Mouse (Mus musculus) MEL (cell line): ENCODE results near the gene Adam12.

Source experiments
- CTCF ChIP-seq, 3 experiments: IDR thresholded peaks in 2 of 3; conservative IDR thresholded peaks in 1 of 3; 2 replicates each; pipeline ENCODE4 v1.5.1; 2011 to 2012; ENCODE audit warnings: low read length in 3 of 3, low read depth in 2 of 3, mild to moderate bottlenecking in 2 of 3, improper control_type of control experiment in 1 of 3, inconsistent platforms in 1 of 3, mixed read lengths in 1 of 3, moderate library complexity in 1 of 3; ENCODE audit not compliant: control insufficient read depth in 1 of 3, insufficient read depth in 1 of 3, poor library complexity in 1 of 3, severe bottlenecking in 1 of 3
- E2F4 ChIP-seq: IDR thresholded peaks from 2 replicates; pipeline ENCODE4 v1.6.1; 2011; ENCODE audit warnings: low read depth, low read length, improper control_type of control experiment, borderline replicate concordance
- GABPA ChIP-seq: IDR thresholded peaks from 2 replicates; pipeline ENCODE4 v1.6.1; 2012; ENCODE audit warnings: low read depth, mild to moderate bottlenecking, inconsistent platforms, low read length, improper control_type of control experiment, moderate library complexity
- NRF1 ChIP-seq: IDR thresholded peaks from 2 replicates; pipeline ENCODE4 v1.6.1; 2014; ENCODE audit warnings: low read depth, mild to moderate bottlenecking, inconsistent platforms, low read length, improper control_type of control experiment, moderate library complexity; ENCODE audit not compliant: poor library complexity, insufficient read depth, severe bottlenecking
- POLR2A ChIP-seq, 2 experiments: IDR thresholded peaks; 2 replicates each; pipeline ENCODE4 v1.6.1; 2011 to 2012; ENCODE audit warnings: low read length in 2 of 2, mild to moderate bottlenecking in 2 of 2, control low read depth in 1 of 2, improper control_type of control experiment in 1 of 2, low read depth in 1 of 2, moderate library complexity in 1 of 2; ENCODE audit not compliant: control insufficient read depth in 1 of 2, insufficient read depth in 1 of 2, poor library complexity in 1 of 2
- POLR2AphosphoS2 ChIP-seq: IDR thresholded peaks from 2 replicates; pipeline ENCODE4 v1.6.1; 2011; ENCODE audit warnings: low read length, improper control_type of control experiment
- TCF12 ChIP-seq: IDR thresholded peaks from 2 replicates; pipeline ENCODE4 v1.6.1; 2014; ENCODE audit warnings: low read depth, mild to moderate bottlenecking, inconsistent platforms, low read length, improper control_type of control experiment, moderate library complexity
- USF1 ChIP-seq: IDR thresholded peaks from 2 replicates; pipeline ENCODE4 v1.6.1; 2014; ENCODE audit warnings: low read depth, mild to moderate bottlenecking, inconsistent platforms, low read length, improper control_type of control experiment, moderate library complexity

DNA sequence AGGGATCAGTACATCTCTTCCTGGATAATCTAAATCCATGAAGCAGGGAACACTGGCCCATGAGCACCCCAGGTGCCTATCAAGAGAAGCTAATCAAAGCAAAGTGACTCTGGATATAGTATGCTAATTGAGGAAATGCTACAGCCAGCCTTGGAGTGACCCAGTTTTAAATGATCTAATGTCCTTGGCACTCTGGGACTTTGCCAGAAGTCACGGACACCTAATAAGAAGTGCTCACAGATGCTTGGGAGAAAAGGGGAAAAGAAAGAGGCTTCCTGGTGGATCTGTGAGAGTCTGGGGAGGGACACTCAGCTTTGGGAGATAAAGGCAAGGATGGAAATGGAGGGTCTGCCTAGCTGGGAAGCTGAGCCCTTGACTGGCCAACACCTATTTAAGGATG is 181.6 kb downstream of the Adam12 start:
- no peak for TF ChIP-seq TCF12
- TF ChIP-seq NRF1: no peak
- no peak for TF ChIP-seq CTCF (IDR thresholded peaks at IDR 0.05 in 2 of 3, conservative IDR thresholded peaks at IDR 0.05 in 1 of 3; ENCODE audit: control insufficient read depth in 1 of 3, insufficient read depth in 1 of 3, low read depth in 2 of 3, low read length in 3 of 3, poor library complexity in 1 of 3, severe bottlenecking in 1 of 3)
- no peak for TF ChIP-seq E2F4
- no peak for TF ChIP-seq POLR2A (IDR thresholded peaks at IDR 0.05; ENCODE audit: control insufficient read depth in 1 of 2, insufficient read depth in 1 of 2, low read depth in 1 of 2, low read length in 2 of 2, poor library complexity in 1 of 2)
- no peak for TF ChIP-seq USF1
- TF ChIP-seq GABPA: no peak
- no peak for TF ChIP-seq POLR2AphosphoS2
